Mouse (Mus musculus) large intestine, adult 2 months (tissue): Measurements from ENCODE around the gene E2f4. TPM values are rescaled to one million over a fixed set of nuclear protein-coding genes. Genes with fewer than 3 reads are reported as not detected.
"Not testable (repeated sequence)": the region's sequence is repeated elsewhere in the genome, so short reads cannot be mapped to it uniquely, and the experiment has no call there.

Source experiments
- DNase-seq: peaks from one replicate; pipeline ENCODE4 v3.0.0-alpha.2; 2012; ENCODE audit warnings: low read depth, low spot score
- WGBS: fragments of 180-500 bp; shearing (Covaris S2); methylation state at CpG from one replicate; pipeline ENCODE4 v1.1.7; 2018; 5-methylcytosine and 5-hydroxymethylcytosine counted together
- polyA plus RNA-seq: library from polyadenylated mRNA; depleted of rRNA; stranded (reverse); fragments of >200 nt; gene quantifications from 2 replicates; pipeline ENCODE4 v1.2.3, GENCODE M21; 2012

Gene E2f4
- polyA plus RNA-seq, 1 experiment, result 147 TPM

- peak; percentile 94 for DNase-seq
- 11% methylated on average over 31 of the region's 31 CpGs for WGBS
These were observed 6.7 kb upstream of the E2f4 start for GRCm38 (mm10) chr8:105290554-105291314.

- not testable (repeated sequence) for DNase-seq
- WGBS, result 64% methylated on average over 8 of the region's 8 CpGs
These were observed 6.1 kb upstream of the E2f4 start for GRCm38 (mm10) chr8:105291364-105291763.

GRCm38 (mm10) chr8:105291802-105292201 lies 5.7 kb upstream of the E2f4 start:
- WGBS, result 67% methylated on average over 3 of the region's 3 CpGs
- not testable (repeated sequence) for DNase-seq

- no peak for DNase-seq
- 83% methylated on average over 7 of the region's 7 CpGs for WGBS
These were observed 5.0 kb upstream of the E2f4 start for GRCm38 (mm10) chr8:105292471-105292870.

- WGBS, result 78% methylated on average over 19 of the region's 19 CpGs
- no peak for DNase-seq
These were observed 4.1 kb upstream of the E2f4 start for GRCm38 (mm10) chr8:105293405-105293804.

- 68% methylated on average over 9 of the region's 9 CpGs for WGBS
- no peak for DNase-seq
These were observed 2.7 kb upstream of the E2f4 start for GRCm38 (mm10) chr8:105294776-105295175.

GRCm38 (mm10) chr8:105295256-105295655 lies 2.2 kb upstream of the E2f4 start:
- DNase-seq, result no peak
- 70% methylated on average over 11 of the region's 11 CpGs for WGBS

- 63% methylated on average over 11 of the region's 11 CpGs for WGBS
- DNase-seq, result no peak
These were observed 1.4 kb upstream of the E2f4 start, which contains the start of gene Exoc3l for GRCm38 (mm10) chr8:105295895-105296573. Exoc3l (minus strand) TSS chr8:105296101.

- WGBS, result 32% methylated on average over 18 of the region's 18 CpGs
- no peak for DNase-seq
These were observed 1.1 kb downstream of the E2f4 start for GRCm38 (mm10) chr8:105298351-105299252.

- 79% methylated on average over 8 of the region's 8 CpGs for WGBS
- no peak for DNase-seq
These were observed 2.5 kb downstream of the E2f4 start for GRCm38 (mm10) chr8:105299962-105300361.

GRCm38 (mm10) chr8:105303396-105303795 lies 5.9 kb downstream of the E2f4 start:
- WGBS, result 78% methylated on average over 8 of the region's 8 CpGs
- no peak for DNase-seq

- WGBS, result 78% methylated on average over 9 of the region's 9 CpGs
- DNase-seq, result no peak
These were observed 6.4 kb downstream of the E2f4 start for GRCm38 (mm10) chr8:105303874-105304273.

GRCm38 (mm10) chr8:105304325-105305210 lies 7.1 kb downstream of the E2f4 start:
- WGBS, result 51% methylated on average over 9 of the region's 9 CpGs
- no peak for DNase-seq

- WGBS, result 4% methylated on average over 30 of the region's 30 CpGs
- peak; percentile 76 for DNase-seq
These were observed 8.0 kb downstream of the E2f4 start, which contains the start of gene Elmo3 for GRCm38 (mm10) chr8:105305211-105306145. Elmo3 (plus strand) TSS chr8:105305601.

- WGBS, result 17% methylated on average over 5 of the region's 5 CpGs
- DNase-seq, result no peak
These were observed 8.8 kb downstream of the E2f4 start for GRCm38 (mm10) chr8:105306146-105306691.

GRCm38 (mm10) chr8:105307670-105308069 lies 10.2 kb downstream of the E2f4 start:
- WGBS, result 95% methylated on average over 13 of the region's 13 CpGs
- DNase-seq, result no peak

- 94% methylated on average over 10 of the region's 10 CpGs for WGBS
- DNase-seq, result no peak
These were observed 11.0 kb downstream of the E2f4 start for GRCm38 (mm10) chr8:105308428-105308827.
